Mouse (Mus musculus) liver, adult (tissue): ENCODE results near the gene Dnaja2.
A peak's percentile ranks its signal among the peaks of the same experiment; 100 is the strongest.

Source experiments
- GATA4 ChIP-seq: IDR thresholded peaks from 2 replicates; pipeline ENCODE4 v1.6.1; 2014; ENCODE audit warnings: mild to moderate bottlenecking, low read length; ENCODE audit not compliant: insufficient replicate concordance

Gene Dnaja2

GRCm38 (mm10) chr8:85496125-85496524 is 59.0 kb downstream of the Dnaja2 start:
- peak; percentile 40; the same call in 1 of the 2 replicates for TF ChIP-seq GATA4

- TF ChIP-seq GATA4, result no peak
Measured at GRCm38 (mm10) chr8:85492940-85493931, 61.9 kb downstream of the Dnaja2 start.

- TF ChIP-seq GATA4, result no peak; the same call in 1 of the 2 replicates
Measured at GRCm38 (mm10) chr8:85492125-85492875, 62.8 kb downstream of the Dnaja2 start, which contains the start of gene Gpt2. TSS of gene Gpt2 (plus strand) at chr8:85492576.

GRCm38 (mm10) chr8:85489546-85489945 is 65.6 kb downstream of the Dnaja2 start:
- no peak for TF ChIP-seq GATA4

GRCm38 (mm10) chr8:85488631-85489030 is 66.5 kb downstream of the Dnaja2 start:
- peak; percentile 84; the same call in 1 of the 2 replicates for TF ChIP-seq GATA4

GRCm38 (mm10) chr8:85487906-85488620 is 67.1 kb downstream of the Dnaja2 start:
- no peak for TF ChIP-seq GATA4
